Mouse (Mus musculus) liver, adult 10 weeks (tissue): ENCODE measurements around the gene Cabp4. TPM values are rescaled to one million over a fixed set of nuclear protein-coding genes. Genes with fewer than 3 reads are reported as not detected.

ENCODE experiments used
- polyA plus RNA-seq: library from polyadenylated mRNA; stranded (reverse); fragments of 350-450 nt; fragmentation: Illumina TruSeq; extraction: RNeasy Lipid Tissue Mini Kit (QIAGEN cat#74804); gene quantifications from one replicate; pipeline ENCODE4 v1.2.3, GENCODE M21; 2014; ENCODE audit warnings: low read depth, low replicate concordance

The Cabp4 gene
- polyA plus RNA-seq, result 0.26 TPM

GRCm38 (mm10) chr19:4143759-4144268 lies at the start of gene Cabp4:
Cabp4 (minus strand) TSS chr19:4144033.

GRCm38 (mm10) chr19:4191528-4192250 lies 47.9 kb upstream of the Cabp4 start, which contains the start of gene Ppp1ca:
Ppp1ca (plus strand) TSS chr19:4192065.

GRCm38 (mm10) chr19:4190831-4191334 lies 47.0 kb upstream of the Cabp4 start, which contains the start of gene Tbc1d10c:
Tbc1d10c (minus strand) TSS chr19:4191284.

GRCm38 (mm10) chr19:4175368-4175947 lies 31.6 kb upstream of the Cabp4 start, which contains the start of gene Carns1:
Carns1 (minus strand) TSS chr19:4175479.

GRCm38 (mm10) chr19:4162646-4163542 lies 19.1 kb upstream of the Cabp4 start, which contains the start of gene Rps6kb2:
Rps6kb2 (minus strand) TSS chr19:4163354.

GRCm38 (mm10) chr19:4153232-4153654 lies 9.4 kb upstream of the Cabp4 start, which contains the start of gene Ptprcap:
Ptprcap (plus strand) TSS chr19:4153604.

GRCm38 (mm10) chr19:4148491-4148806 lies 4.6 kb upstream of the Cabp4 start, which contains the start of gene Coro1b:
Coro1b (plus strand) TSS chr19:4148619.

GRCm38 (mm10) chr19:4139446-4139845 lies 4.4 kb downstream of the Cabp4 start, which contains the start of gene Gpr152:
Gpr152 (plus strand) TSS chr19:4139787.

GRCm38 (mm10) chr19:4125741-4126696 lies 17.8 kb downstream of the Cabp4 start, which contains the start of gene Aip:
Aip (minus strand) TSS chr19:4125858.

GRCm38 (mm10) chr19:4099837-4100717 lies 43.8 kb downstream of the Cabp4 start, which contains the start of gene Pitpnm1:
Pitpnm1 (plus strand) TSS chr19:4099998.

GRCm38 (mm10) chr19:4096642-4097440 lies 47.0 kb downstream of the Cabp4 start, which contains the start of gene Cdk2ap2:
Cdk2ap2 (plus strand) TSS chr19:4097182.

Other genes with a start within 250 kb of the Cabp4 start
- 7.2 TPM for gene Tcirg1, start 236.9 kb downstream of the Cabp4 start, polyA plus RNA-seq
- gene Ndufs8, start 231.3 kb downstream of the Cabp4 start, polyA plus RNA-seq, result 7.7 TPM
- gene Aldh3b1, start 214.2 kb downstream of the Cabp4 start, polyA plus RNA-seq, result not detected
- gene Unc93b1, start 208.8 kb downstream of the Cabp4 start, polyA plus RNA-seq, result 3.1 TPM
- 0.64 TPM for gene Aldh3b3, start 185.4 kb downstream of the Cabp4 start, polyA plus RNA-seq
- gene Aldh3b2, start 171.7 kb downstream of the Cabp4 start, polyA plus RNA-seq, result not detected
- gene Acy3, start 157.5 kb downstream of the Cabp4 start, polyA plus RNA-seq, result 15.3 TPM
- not detected for gene Tbx10, start 151.3 kb downstream of the Cabp4 start, polyA plus RNA-seq
- gene Nudt8, start 143.5 kb downstream of the Cabp4 start, polyA plus RNA-seq, result not detected
- 0.13 TPM for gene Gm49405, start 143.4 kb downstream of the Cabp4 start, polyA plus RNA-seq
- not detected for gene Doc2g, start 140.7 kb downstream of the Cabp4 start, polyA plus RNA-seq
- 25.4 TPM for gene Ndufv1, start 131.2 kb downstream of the Cabp4 start, polyA plus RNA-seq
- 51.4 TPM for gene Gstp1, start 106.0 kb downstream of the Cabp4 start, polyA plus RNA-seq
- gene Gstp2, start 98.0 kb downstream of the Cabp4 start, polyA plus RNA-seq, result 1.1 TPM
- 2.0 TPM for gene Gstp3, start 84.5 kb downstream of the Cabp4 start, polyA plus RNA-seq
- gene Cabp2, start 62.5 kb downstream of the Cabp4 start, polyA plus RNA-seq, result not detected
- gene Cdk2ap2, start 46.9 kb downstream of the Cabp4 start, polyA plus RNA-seq, result 1.9 TPM
- 0.19 TPM for gene Pitpnm1, start 44.0 kb downstream of the Cabp4 start, polyA plus RNA-seq
- gene Aip, start 18.2 kb downstream of the Cabp4 start, polyA plus RNA-seq, result 0.53 TPM
- gene Gpr152, start 4.2 kb downstream of the Cabp4 start, polyA plus RNA-seq, result not detected
- 19.7 TPM for gene Coro1b, start 4.6 kb upstream of the Cabp4 start, polyA plus RNA-seq
- 2.3 TPM for gene Ptprcap, start 9.6 kb upstream of the Cabp4 start, polyA plus RNA-seq
- 3.4 TPM for gene Rps6kb2, start 19.3 kb upstream of the Cabp4 start, polyA plus RNA-seq
- 0.64 TPM for gene Carns1, start 31.4 kb upstream of the Cabp4 start, polyA plus RNA-seq
- not detected for gene Tbc1d10c, start 47.3 kb upstream of the Cabp4 start, polyA plus RNA-seq
- gene Ppp1ca, start 48.0 kb upstream of the Cabp4 start, polyA plus RNA-seq, result 76.1 TPM
- gene Rad9a, start 57.6 kb upstream of the Cabp4 start, polyA plus RNA-seq, result 1.6 TPM
- gene Clcf1, start 70.2 kb upstream of the Cabp4 start, polyA plus RNA-seq, result 0.56 TPM
- gene AC109138.7, start 70.3 kb upstream of the Cabp4 start, polyA plus RNA-seq, result not detected
- 1.7 TPM for gene Pold4, start 87.9 kb upstream of the Cabp4 start, polyA plus RNA-seq
- 1.8 TPM for gene Ssh3, start 125.1 kb upstream of the Cabp4 start, polyA plus RNA-seq
- gene Ankrd13d, start 139.1 kb upstream of the Cabp4 start, polyA plus RNA-seq, result not detected
- 4.7 TPM for gene Grk2, start 162.2 kb upstream of the Cabp4 start, polyA plus RNA-seq